Mouse (Mus musculus): ENCODE measurements around the gene Trabd. TPM values are rescaled to one million over a fixed set of nuclear protein-coding genes. Genes with fewer than 3 reads are reported as not detected.

Gene Trabd
- 10 to 100 TPM; 44.6 to 47.8 TPM for polyA plus RNA-seq (2012; fragmentation: generic; extraction: Trizol)

DNA sequence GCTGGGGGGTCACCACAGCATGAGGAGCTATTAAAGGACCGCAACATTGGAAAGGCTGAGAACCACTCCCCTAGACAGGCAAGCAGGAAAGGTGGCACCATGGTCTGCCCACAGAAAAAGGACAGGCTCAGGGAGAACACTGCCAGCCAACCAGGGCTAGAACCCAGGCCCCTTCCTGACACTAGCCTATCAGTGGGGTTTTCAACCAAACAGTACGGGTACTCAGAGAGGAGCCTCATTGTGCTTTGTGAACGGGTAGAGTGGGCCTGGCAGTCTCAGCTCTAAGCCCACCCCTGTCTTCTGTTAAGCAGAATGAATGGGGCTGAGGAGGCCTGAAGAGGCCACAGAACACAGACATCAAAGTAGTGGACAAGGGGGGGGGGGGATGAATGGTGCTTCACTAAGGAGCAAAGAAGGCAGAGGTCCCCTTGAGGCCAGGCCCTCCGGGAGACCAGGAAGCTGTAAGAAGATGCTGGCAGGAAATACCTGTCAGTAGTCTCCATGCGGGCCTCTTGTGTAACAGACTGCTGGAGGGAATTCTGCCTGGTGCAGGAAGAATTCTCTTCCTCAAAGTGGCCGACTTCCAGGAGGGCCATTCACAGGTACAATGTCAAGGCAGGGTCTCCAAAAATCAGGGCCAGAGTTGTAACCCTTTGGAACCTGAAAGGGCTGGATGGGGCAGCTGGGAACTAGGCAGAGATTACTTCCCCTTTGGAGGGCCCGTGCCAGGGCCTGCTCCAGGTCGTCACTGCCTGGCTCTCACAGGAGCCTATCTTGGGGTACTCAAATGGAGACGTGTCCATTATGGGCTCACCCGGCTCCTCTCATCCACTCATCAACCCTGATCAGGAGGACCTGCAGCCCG, at the start of gene Trabd:
Trabd (plus strand) TSS at position 512 of the 865 bp plus-strand sequence.

GRCm38 (mm10) chr15:89059161-89059931, 15.6 kb upstream of the Trabd start, which contains the start of gene Panx2:
Gene Panx2 (plus strand): TSS chr15:89059734.

GRCm38 (mm10) chr15:89088607-89089247, 13.8 kb downstream of the Trabd start, which contains the start of gene Selenoo:
Gene Selenoo (plus strand): TSS chr15:89089084.

DNA sequence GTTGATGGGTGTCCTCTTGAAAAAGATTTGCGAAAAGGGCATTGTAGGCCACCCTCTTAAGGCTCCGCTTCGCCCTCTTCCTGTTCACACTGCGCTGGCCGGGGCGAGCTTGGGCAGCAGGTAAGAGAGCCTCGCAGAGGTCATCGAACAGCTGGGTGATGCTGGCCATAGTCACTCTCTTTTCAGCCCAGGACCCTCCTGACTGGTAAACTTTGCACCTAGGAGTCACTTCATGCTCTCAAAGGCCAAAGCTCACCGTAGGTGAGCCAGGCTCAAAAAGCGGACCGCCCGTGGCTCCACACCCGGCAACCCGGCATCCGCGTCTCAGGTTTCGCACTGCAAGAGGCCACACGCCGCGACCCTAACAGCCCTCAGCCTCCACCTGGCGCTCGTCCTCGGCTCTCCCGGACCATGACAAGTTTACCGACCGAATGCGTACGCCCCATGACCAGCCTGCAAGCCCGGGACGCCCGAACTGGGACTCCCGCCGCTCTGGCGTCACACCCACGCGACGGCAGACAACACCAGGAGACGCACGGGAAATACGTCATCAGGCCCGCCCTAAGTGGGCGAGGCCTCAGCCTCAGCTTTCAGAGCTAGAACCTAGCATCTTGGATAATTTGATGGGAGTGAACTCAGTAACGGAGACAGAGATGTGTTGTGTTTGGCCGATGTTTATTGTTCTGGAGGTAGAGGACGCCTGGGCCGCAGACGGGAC, 47.9 kb downstream of the Trabd start, which contains the start of gene Tubgcp6:
Tubgcp6 (minus strand) TSS at position 464 of the 718 bp plus-strand sequence.

DNA sequence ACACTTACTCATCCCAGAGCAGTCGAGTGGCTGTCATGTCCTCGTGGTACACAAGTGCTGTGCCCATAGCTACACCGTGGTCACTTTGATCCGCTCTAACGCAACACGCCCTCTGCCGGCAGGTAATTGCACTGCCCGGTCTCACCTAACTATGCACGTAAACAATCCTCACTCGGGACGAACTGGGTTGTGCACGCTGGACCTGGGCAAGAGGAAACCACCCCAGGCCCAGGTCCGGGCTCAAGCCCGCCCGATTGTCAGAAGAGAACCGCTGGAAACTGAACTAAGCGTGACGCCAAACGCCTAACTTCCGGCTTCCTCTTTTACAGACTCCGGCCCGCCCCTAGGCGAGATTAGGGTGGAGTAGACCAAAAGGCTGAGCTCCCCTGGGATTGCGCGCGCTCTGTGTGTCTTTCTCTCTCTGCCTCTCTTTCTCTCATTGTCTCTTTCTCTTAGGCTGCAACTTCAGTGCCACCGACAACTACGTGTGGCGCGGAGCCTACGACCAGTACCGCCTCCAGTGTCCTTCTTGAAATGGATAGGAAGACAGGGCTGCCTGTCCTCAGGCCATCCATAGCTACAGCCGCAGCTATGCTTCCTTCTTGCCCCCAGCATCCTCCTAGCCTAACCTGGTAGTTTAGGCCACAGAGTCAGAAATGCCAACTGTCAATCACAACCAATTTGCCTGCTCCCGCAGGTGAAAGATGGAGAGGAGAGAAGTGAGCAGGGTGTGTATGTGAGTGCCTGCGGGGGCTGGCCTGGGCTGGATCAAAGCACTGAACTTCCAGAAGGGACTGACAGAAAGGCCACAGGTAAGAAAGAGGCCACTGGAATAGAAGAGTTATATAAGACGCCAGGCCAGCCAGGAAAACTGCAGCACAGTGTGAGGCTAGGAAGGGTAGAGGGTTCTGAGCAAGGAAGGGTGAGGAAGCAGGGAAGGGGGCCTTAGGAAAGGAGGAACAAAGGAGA, 53.7 kb downstream of the Trabd start, which contains the start of gene Hdac10:
Hdac10 (minus strand) TSS at position 319 of the 969 bp plus-strand sequence.

Other genes starting within 250 kb of the Trabd start
- 10 to 100 TPM; 12.4 to 29.2 TPM for gene Pim3, start 212.9 kb upstream of the Trabd start, polyA plus RNA-seq (2012; fragmentation: generic; extraction: Trizol)
- not detected for gene Ttll8, start 120.7 kb upstream of the Trabd start, polyA plus RNA-seq (2012; fragmentation: generic; extraction: Trizol)
- under 1 TPM; 0.01 to 0.04 TPM for gene Mlc1, start 96.1 kb upstream of the Trabd start, polyA plus RNA-seq (2012; fragmentation: generic; extraction: Trizol)
- gene Mov10l1, start 92.2 kb upstream of the Trabd start, polyA plus RNA-seq (2012; fragmentation: generic; extraction: Trizol) = under 1 TPM in 1 of 2 experiments, not detected in 1; 0.01 TPM
- under 1 TPM in 1 of 2 experiments, not detected in 1; 0.20 TPM for gene Panx2, start 15.4 kb upstream of the Trabd start, polyA plus RNA-seq (2012; fragmentation: generic; extraction: Trizol)
- 10 to 100 TPM; 19.0 to 42.1 TPM for gene Selenoo, start 14.0 kb downstream of the Trabd start, polyA plus RNA-seq (2012; fragmentation: generic; extraction: Trizol)
- gene Tubgcp6, start 48.0 kb downstream of the Trabd start, polyA plus RNA-seq (2012; fragmentation: generic; extraction: Trizol) = 10 to 100 TPM; 12.0 to 17.7 TPM
- 10 to 100 TPM; 14.5 to 24.3 TPM for gene Hdac10, start 53.6 kb downstream of the Trabd start, polyA plus RNA-seq (2012; fragmentation: generic; extraction: Trizol)
- 10 to 100 TPM; 29.5 to 43.6 TPM for gene Mapk12, start 65.6 kb downstream of the Trabd start, polyA plus RNA-seq (2012; fragmentation: generic; extraction: Trizol)
- gene Mapk11, start 74.5 kb downstream of the Trabd start, polyA plus RNA-seq (2012; fragmentation: generic; extraction: Trizol) = 10 to 100 TPM; 12.4 to 13.6 TPM
- 100 to 1,000 TPM; 252 to 448 TPM for gene Plxnb2, start 105.7 kb downstream of the Trabd start, polyA plus RNA-seq (2012; fragmentation: generic; extraction: Trizol)
- 1 to 10 TPM; 1.6 to 6.5 TPM for gene Dennd6b, start 121.4 kb downstream of the Trabd start, polyA plus RNA-seq (2012; fragmentation: generic; extraction: Trizol)
- 10 to 100 TPM in 1 of 2 experiments, 1 to 10 TPM in 1; 7.8 to 52.7 TPM for gene Ppp6r2, start 136.4 kb downstream of the Trabd start, polyA plus RNA-seq (2012; fragmentation: generic; extraction: Trizol)
- 100 to 1,000 TPM; 132 to 134 TPM for gene Sbf1, start 240.2 kb downstream of the Trabd start, polyA plus RNA-seq (2012; fragmentation: generic; extraction: Trizol)
- under 1 TPM; 0.02 to 0.04 TPM for gene Adm2, start 247.6 kb downstream of the Trabd start, polyA plus RNA-seq (2012; fragmentation: generic; extraction: Trizol)

Measured in C3H10T1/2 (cell line).